Mouse (Mus musculus) E14TG2a.4 (cell line): ENCODE data around the gene Gm28308.

Experiments used
- CTCF ChIP-seq: conservative IDR thresholded peaks from 2 replicates; pipeline ENCODE4 v1.5.1; 2014; ENCODE audit warnings: low read length
- NANOG ChIP-seq: IDR thresholded peaks from 2 replicates; pipeline ENCODE4 v1.6.1; 2014; ENCODE audit warnings: borderline replicate concordance, low read length, mixed read lengths
- POU5F1 ChIP-seq: IDR thresholded peaks from 2 replicates; pipeline ENCODE4 v1.6.1; 2014; ENCODE audit warnings: low read length, borderline replicate concordance

DNA sequence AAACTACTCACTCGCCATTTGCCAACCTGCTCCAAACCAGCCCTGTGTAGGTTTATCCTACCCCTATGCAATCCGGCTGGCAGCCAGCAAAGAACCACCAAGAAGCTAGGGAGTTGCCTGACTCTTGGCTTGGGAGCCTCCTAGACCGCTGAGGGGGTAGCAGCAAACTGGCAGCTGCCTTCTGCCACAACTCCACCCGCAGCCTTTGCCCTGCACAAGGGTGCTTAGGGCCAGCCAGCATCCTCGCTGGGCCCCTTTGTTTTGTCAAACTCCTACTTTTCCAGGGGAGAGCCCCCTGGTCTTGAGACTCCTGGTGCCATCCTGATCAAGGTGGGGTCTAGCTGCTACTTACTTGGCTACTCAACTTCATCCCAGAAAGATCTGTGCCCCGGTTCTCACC, 28.5 kb downstream of the Gm28308 start:
- no peak for TF ChIP-seq CTCF
- no peak for TF ChIP-seq POU5F1
- TF ChIP-seq NANOG = no peak
